Comparison of ENCODE assay signal across 14 mouse cellular contexts in the genomic region with DNA sequence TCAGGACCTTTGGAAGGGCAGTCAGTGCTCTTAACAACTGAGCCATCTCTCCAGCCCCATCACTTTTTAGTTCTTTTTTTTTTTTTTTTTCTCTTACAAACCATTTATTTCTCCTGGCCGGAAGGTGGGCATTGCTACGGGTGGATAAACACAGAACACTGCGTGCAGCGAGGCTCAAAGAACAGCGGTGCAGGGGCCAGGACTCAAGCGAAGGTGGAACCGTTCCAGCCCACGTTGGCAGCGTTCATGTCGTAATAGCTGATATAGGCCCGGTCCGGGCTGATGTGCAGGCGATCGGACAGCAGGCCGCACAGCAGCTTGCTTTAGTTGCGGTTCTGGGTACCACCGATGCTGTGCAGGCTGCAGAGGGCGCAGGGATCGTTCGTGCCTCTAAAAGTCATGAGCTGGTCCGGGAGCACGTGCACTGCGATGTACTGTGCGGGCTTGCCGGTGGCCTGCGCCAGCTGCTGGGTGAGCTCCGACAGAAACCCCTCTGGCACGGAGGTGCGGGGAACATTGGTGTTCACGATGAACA.
DNase-seq lines count a peak whose midpoint lies in the region; ATAC-seq and TF ChIP-seq lines count a peak whose summit lies in the region.
"Had no signal": no experiment of that assay in that cellular context is flagged by ENCODE, and none has a peak within 500 bp of the region (broad histone marks: within the 10 kb centered on the region; RNA-seq: fewer than 3 reads in every experiment).

No protein-coding gene starts in this region.

- no peaks in the 10 kb centered on the region for H3K9me3 ChIP-seq in forebrain, embryonic 15.5 days
- H3K9me3 ChIP-seq in forebrain, embryonic 12.5 days, result no peaks in the 10 kb centered on the region
- H3K9me3 ChIP-seq in kidney, embryonic 14.5 days (ENCODE audit: control insufficient read depth, low read length), result no peaks in the 10 kb centered on the region
- H3K9me3 ChIP-seq in ES-Bruce4 (replicated peaks; ENCODE audit: control insufficient read depth, insufficient read depth, low read length, poor library complexity, severe bottlenecking), result no peaks in the 10 kb centered on the region

- no peak for TF ChIP-seq EP300 in ES-Bruce4 (IDR thresholded peaks at IDR 0.05; ENCODE audit: insufficient read depth, low read depth, low read length)

- peak overlapping the region; percentile 30; the same call in 1 of the 2 replicates for H3K4me2 ChIP-seq in forebrain, embryonic 15.5 days (replicated peaks)
- no peak overlapping the region for H3K4me2 ChIP-seq in forebrain, embryonic 12.5 days
- H3K4me2 ChIP-seq in kidney, embryonic 14.5 days (replicated peaks; ENCODE audit: low read depth, low read length), result no peak overlapping the region; the same call in 1 of the 2 replicates

- intact Hi-C loops in gastrocnemius, postnatal 14 days (cut with DNase I; ENCODE audit: low total_unique reads), result no loop called here

- no peaks in the 10 kb centered on the region for H3K36me3 ChIP-seq in forebrain, embryonic 15.5 days
- H3K36me3 ChIP-seq in forebrain, embryonic 12.5 days (replicated peaks), result no peaks in the 10 kb centered on the region
- H3K36me3 ChIP-seq in kidney, adult 2 months (ENCODE audit: control insufficient read depth, insufficient read depth, low read length), result no peaks in the 10 kb centered on the region
- H3K36me3 ChIP-seq in kidney, embryonic 14.5 days (ENCODE audit: control insufficient read depth, insufficient read depth, low read length), result no peaks in the 10 kb centered on the region
- H3K36me3 ChIP-seq in ES-Bruce4 (ENCODE audit: control insufficient read depth, insufficient read depth, low read length, poor library complexity, severe bottlenecking), result no peaks in the 10 kb centered on the region

- H3K27ac ChIP-seq in forebrain, embryonic 15.5 days (replicated peaks), result no peak overlapping the region
- no peak overlapping the region for H3K27ac ChIP-seq in forebrain, embryonic 12.5 days
- H3K27ac ChIP-seq in kidney, adult 2 months (ENCODE audit: insufficient read depth, low read depth, low read length), result no peak overlapping the region
- H3K27ac ChIP-seq in kidney, embryonic 14.5 days (ENCODE audit: low read depth, low read length), result no peak overlapping the region
- no peak overlapping the region for H3K27ac ChIP-seq in ES-Bruce4 (ENCODE audit: insufficient read depth, low read length)

- no peak overlapping the region for H3K4me3 ChIP-seq in forebrain, embryonic 15.5 days
- no peak overlapping the region for H3K4me3 ChIP-seq in forebrain, embryonic 12.5 days (replicated peaks)
- no peak overlapping the region for H3K4me3 ChIP-seq in kidney, adult 2 months (ENCODE audit: insufficient read depth, low read depth, low read length)
- H3K4me3 ChIP-seq in kidney, embryonic 14.5 days (ENCODE audit: low read length), result no peak overlapping the region
- no peak overlapping the region for H3K4me3 ChIP-seq in ES-Bruce4 (ENCODE audit: low read depth, low read length)
- H3K4me3 ChIP-seq: myocyte had no signal

- no peak for TF ChIP-seq POLR2A in kidney, adult 2 months (IDR thresholded peaks at IDR 0.05; ENCODE audit: low read depth, low read length)
- no peak for TF ChIP-seq POLR2A in ES-Bruce4 (IDR thresholded peaks at IDR 0.05; ENCODE audit: insufficient read depth, low read length)

- no peaks in the 10 kb centered on the region for H3K4me1 ChIP-seq in forebrain, embryonic 15.5 days
- H3K4me1 ChIP-seq in forebrain, embryonic 12.5 days, result no peaks in the 10 kb centered on the region
- peaks cover 2% of the 10 kb centered on the region; the same call in 1 of the 2 replicates for H3K4me1 ChIP-seq in kidney, adult 2 months (ENCODE audit: control insufficient read depth, insufficient read depth, low read length)
- H3K4me1 ChIP-seq in kidney, embryonic 14.5 days (ENCODE audit: control insufficient read depth, insufficient read depth, low read length), result no peaks in the 10 kb centered on the region
- H3K4me1 ChIP-seq in ES-Bruce4 (ENCODE audit: control insufficient read depth, insufficient read depth, low read length), result no peaks in the 10 kb centered on the region

- no peak for ATAC-seq in forebrain, embryonic 15.5 days (replicated peaks)
- ATAC-seq in forebrain, embryonic 12.5 days (ENCODE audit: low FRiP score), result no peak
- ATAC-seq in kidney, embryonic 14.5 days (ENCODE audit: low FRiP score, low TSS enrichment), result no peak
- no peak for ATAC-seq in megakaryocyte progenitor cell, adult 5-6 weeks (replicated peaks; ENCODE audit: poor library complexity)
- ATAC-seq: Patski had no signal

- H3K27me3 ChIP-seq in forebrain, embryonic 15.5 days, result no peaks in the 10 kb centered on the region
- H3K27me3 ChIP-seq in forebrain, embryonic 12.5 days, result peaks cover 7% of the 10 kb centered on the region; the same call in 1 of the 2 replicates
- H3K27me3 ChIP-seq in kidney, adult 2 months (replicated peaks; ENCODE audit: control insufficient read depth, insufficient read depth, low read length), result no peaks in the 10 kb centered on the region
- H3K27me3 ChIP-seq in kidney, embryonic 14.5 days (ENCODE audit: control insufficient read depth, insufficient read depth, low read length), result 0 out of 2 replicates have a peak, but pooled peaks cover 4% of the 10 kb centered on the region
- H3K27me3 ChIP-seq in ES-Bruce4 (ENCODE audit: control insufficient read depth, insufficient read depth, low read length, poor library complexity, severe bottlenecking), result 0 out of 2 replicates have a peak, but pooled peaks cover 2% of the 10 kb centered on the region
- H3K27me3 ChIP-seq: Patski had no signal

- no peak overlapping the region for H3K9ac ChIP-seq in forebrain, embryonic 15.5 days (replicated peaks)
- no peak overlapping the region for H3K9ac ChIP-seq in forebrain, embryonic 12.5 days
- no peak overlapping the region for H3K9ac ChIP-seq in kidney, embryonic 14.5 days (ENCODE audit: low read depth, low read length)
- no peak overlapping the region for H3K9ac ChIP-seq in ES-Bruce4 (ENCODE audit: low read depth, poor library complexity, severe bottlenecking)

- WGBS in forebrain, embryonic 15.5 days, result 65% methylated on average over 30 of the region's 30 CpGs
- WGBS in forebrain, embryonic 12.5 days, result 68% methylated on average over 30 of the region's 30 CpGs
- WGBS in kidney, adult 2 months, result 46% methylated on average over 30 of the region's 30 CpGs
- WGBS in kidney, embryonic 14.5 days, result 60% methylated on average over 30 of the region's 30 CpGs

- peak; percentile 66 for DNase-seq in kidney, adult 2 months
- DNase-seq in kidney, postnatal 4 days, result peak; percentile 13 to 20
- no peak for DNase-seq in gastrocnemius, postnatal 14 days
- DNase-seq: adrenal gland, postnatal 14 days; liver; lung, postnatal 14 days; thymus, postnatal 36 days had no signal

- TF ChIP-seq CTCF in kidney, adult 2 months (conservative IDR thresholded peaks at IDR 0.05; ENCODE audit: insufficient read depth, insufficient read length, low read depth, low read length), result no peak
- peak; percentile 22 for TF ChIP-seq CTCF in ES-Bruce4 (IDR thresholded peaks at IDR 0.05; ENCODE audit: low read depth, low read length)
